Mouse (Mus musculus) ES-Bruce4 (cell line): ENCODE measurements around the gene Gm10643. TPM values are rescaled to one million over a fixed set of nuclear protein-coding genes. Genes with fewer than 3 reads are reported as not detected.

Experiments
- H3K27ac ChIP-seq: 2 replicates; pipeline ENCODE4 v1.5.1; 2012; ENCODE audit warnings: low read length, inconsistent platforms; ENCODE audit not compliant: insufficient read depth
- H3K27me3 ChIP-seq: 2 replicates; pipeline ENCODE4 v1.6.1; 2012; ENCODE audit warnings: mild to moderate bottlenecking, low read length, inconsistent platforms; ENCODE audit not compliant: control insufficient read depth, poor library complexity, insufficient read depth, severe bottlenecking
- H3K36me3 ChIP-seq: 2 replicates; pipeline ENCODE4 v1.6.1; 2012; ENCODE audit warnings: inconsistent platforms, mild to moderate bottlenecking, low read length, moderate library complexity; ENCODE audit not compliant: control insufficient read depth, poor library complexity, insufficient read depth, severe bottlenecking
- H3K4me1 ChIP-seq: one replicate; pipeline ENCODE4 v1.8.1; 2011; ENCODE audit warnings: low read length; ENCODE audit not compliant: control insufficient read depth, insufficient read depth
- H3K4me3 ChIP-seq: 2 replicates; pipeline ENCODE4 v1.5.1; 2011; ENCODE audit warnings: low read depth, mild to moderate bottlenecking, low read length
- H3K9ac ChIP-seq: 2 replicates; pipeline ENCODE4 v1.6.1; 2012; ENCODE audit warnings: low read depth, mild to moderate bottlenecking, inconsistent platforms; ENCODE audit not compliant: poor library complexity, severe bottlenecking
- H3K9me3 ChIP-seq: replicated peaks from 2 replicates; pipeline ENCODE4 v1.6.1; 2012; ENCODE audit warnings: mild to moderate bottlenecking, low read length, inconsistent platforms; ENCODE audit not compliant: control insufficient read depth, poor library complexity, insufficient read depth, severe bottlenecking
- CTCF ChIP-seq: IDR thresholded peaks from one replicate; pipeline ENCODE4 v1.8.1; 2011; ENCODE audit warnings: low read depth, low read length
- EP300 ChIP-seq: IDR thresholded peaks from 2 replicates; pipeline ENCODE4 v1.6.1; 2011; ENCODE audit warnings: low read depth, low read length; ENCODE audit not compliant: insufficient read depth
- POLR2A ChIP-seq: IDR thresholded peaks from one replicate; pipeline ENCODE4 v1.8.1; 2011; ENCODE audit warnings: low read length; ENCODE audit not compliant: insufficient read depth
- polyA plus RNA-seq: library from polyadenylated mRNA; stranded (reverse); fragments of >200 nt; gene quantifications from 2 replicates; pipeline ENCODE4 v1.2.4, GENCODE M21; 2011; ENCODE audit warnings: low read depth; ENCODE audit not compliant: missing spikeins, insufficient read depth, insufficient read length

Gene Gm10643
- polyA plus RNA-seq, 1 experiment: 0.76 TPM

GRCm38 (mm10) chr8:84025863-84026262 lies 39.1 kb downstream of the Gm10643 start:
- peak overlapping the region; percentile 81 for H3K9ac ChIP-seq
- no peaks in the 10 kb centered on the region; the same call in 1 of the 2 replicates for H3K9me3 ChIP-seq
- TF ChIP-seq POLR2A: peak; percentile 73
- TF ChIP-seq CTCF: no peak
- peak overlapping the region; percentile 4; the same call in 1 of the 2 replicates for H3K27ac ChIP-seq
- H3K4me3 ChIP-seq: peak overlapping the region; percentile 71
- peaks cover 12% of the 10 kb centered on the region for H3K4me1 ChIP-seq
- peaks cover 17% of the 10 kb centered on the region for H3K36me3 ChIP-seq
- no peaks in the 10 kb centered on the region for H3K27me3 ChIP-seq

GRCm38 (mm10) chr8:84024171-84024570 lies 40.8 kb downstream of the Gm10643 start:
- TF ChIP-seq CTCF (peak; percentile 98), EP300 (0 out of 2 replicates have a peak, but pooled peaks have one; percentile 67), POLR2A (no peak)
- H3K4me3 ChIP-seq: no peak overlapping the region
- H3K36me3 ChIP-seq: peaks cover 12% of the 10 kb centered on the region
- H3K27me3 ChIP-seq: no peaks in the 10 kb centered on the region
- H3K9ac ChIP-seq: no peak overlapping the region
- H3K27ac ChIP-seq: peak overlapping the region; percentile 62
- H3K9me3 ChIP-seq: no peaks in the 10 kb centered on the region; the same call in 1 of the 2 replicates
- H3K4me1 ChIP-seq: peaks cover 15% of the 10 kb centered on the region

GRCm38 (mm10) chr8:84023631-84024030 lies 41.3 kb downstream of the Gm10643 start:
- Histone ChIP-seq H3K9me3 (no peaks in the 10 kb centered on the region; the same call in 1 of the 2 replicates), H3K36me3 (peaks cover 9% of the 10 kb centered on the region), H3K4me3 (no peak overlapping the region), H3K27me3 (no peaks in the 10 kb centered on the region), H3K4me1 (peaks cover 15% of the 10 kb centered on the region), H3K27ac (peak overlapping the region; percentile 55), H3K9ac (no peak overlapping the region)
- no peak for TF ChIP-seq EP300
- no peak for TF ChIP-seq POLR2A
- TF ChIP-seq CTCF: no peak

- peaks cover 4% of the 10 kb centered on the region for H3K36me3 ChIP-seq
- TF ChIP-seq POLR2A (no peak), EP300 (peak; percentile 72; the same call in 1 of the 2 replicates)
- H3K9me3 ChIP-seq: no peaks in the 10 kb centered on the region
- no peaks in the 10 kb centered on the region for H3K27me3 ChIP-seq
- H3K4me3 ChIP-seq: no peak overlapping the region
- H3K9ac ChIP-seq: no peak overlapping the region
- peaks cover 15% of the 10 kb centered on the region for H3K4me1 ChIP-seq
- peak overlapping the region; percentile 55 for H3K27ac ChIP-seq
Measured at GRCm38 (mm10) chr8:84023085-84023484, 41.9 kb downstream of the Gm10643 start.

- Histone ChIP-seq H3K4me3 (peak overlapping the region; percentile 38), H3K36me3 (no peaks in the 10 kb centered on the region), H3K9ac (peak overlapping the region; percentile 58), H3K9me3 (no peaks in the 10 kb centered on the region), H3K4me1 (peaks cover 15% of the 10 kb centered on the region), H3K27ac (peak overlapping the region; percentile 55), H3K27me3 (no peaks in the 10 kb centered on the region)
- TF ChIP-seq CTCF (no peak), EP300 (peak; percentile 65; the same call in 1 of the 2 replicates)
Measured at GRCm38 (mm10) chr8:84021569-84021968, 43.4 kb downstream of the Gm10643 start.

- Histone ChIP-seq H3K4me1 (peaks cover 15% of the 10 kb centered on the region), H3K27ac (peak within 1 kb of the TSS; percentile 55), H3K9me3 (no peaks in the 10 kb centered on the region), H3K9ac (peak within 1 kb of the TSS; percentile 58), H3K4me3 (peak within 1 kb of the TSS; percentile 38), H3K27me3 (no peaks in the 10 kb centered on the region), H3K36me3 (no peaks in the 10 kb centered on the region)
- TF ChIP-seq CTCF (no peak), POLR2A (no peak), EP300 (no peak)
Measured at GRCm38 (mm10) chr8:84021096-84021495, 43.8 kb downstream of the Gm10643 start, which contains the start of gene Palm3. Palm3 (plus strand) TSS chr8:84021471.
